Mouse (Mus musculus): ENCODE measurements at regions not wholly inside any gene's neighbourhood (a gene's known extent, or its start where the extent isn't known, plus 50 kb on each side); places are given as distances from the start of the nearest gene placed in this dataset.

DNA sequence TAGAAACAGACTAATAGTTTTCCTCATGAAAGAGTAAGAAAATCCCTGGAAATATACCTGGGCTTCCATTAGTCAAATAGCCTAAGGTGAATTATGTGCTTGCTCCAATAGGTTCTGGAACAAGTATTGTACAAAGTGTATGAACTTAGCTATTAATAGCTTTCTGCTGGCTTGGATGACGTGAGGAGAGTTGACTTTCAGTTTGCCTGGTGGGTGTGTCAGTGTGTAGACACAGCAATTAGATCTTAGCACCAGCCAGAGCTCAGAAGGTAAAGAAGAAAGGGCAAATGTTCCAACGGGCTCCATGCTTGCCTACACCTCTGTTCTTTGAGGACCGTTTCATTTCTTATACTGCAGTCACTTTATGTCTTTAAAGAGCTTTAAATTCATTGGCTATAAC, 654.8 kb upstream of the Mef2c start:
- ATAC-seq (replicated peaks; ENCODE audit: low read depth, poor library complexity, severe bottlenecking), result no peak

DNA sequence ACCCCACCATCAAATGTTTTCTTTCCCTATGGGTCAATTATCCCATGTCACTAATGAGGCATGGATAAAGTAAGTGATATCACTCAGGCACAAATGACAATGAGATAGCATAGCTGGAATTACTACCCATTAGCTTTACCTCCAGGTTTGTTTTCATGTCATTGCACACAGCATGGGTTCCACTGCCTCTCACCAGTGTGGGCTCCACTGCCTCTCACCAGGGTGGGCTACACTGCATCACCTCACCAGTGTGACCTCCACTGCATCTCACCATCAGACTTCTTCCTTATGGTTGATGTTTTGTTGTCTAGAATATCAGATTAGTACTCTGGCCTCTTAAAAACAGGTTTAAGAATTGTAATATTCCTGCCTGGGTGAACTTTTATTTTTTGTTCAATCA, 634.0 kb upstream of the Mef2c start:
- ATAC-seq (replicated peaks; ENCODE audit: low read depth, poor library complexity, severe bottlenecking), result no peak

DNA sequence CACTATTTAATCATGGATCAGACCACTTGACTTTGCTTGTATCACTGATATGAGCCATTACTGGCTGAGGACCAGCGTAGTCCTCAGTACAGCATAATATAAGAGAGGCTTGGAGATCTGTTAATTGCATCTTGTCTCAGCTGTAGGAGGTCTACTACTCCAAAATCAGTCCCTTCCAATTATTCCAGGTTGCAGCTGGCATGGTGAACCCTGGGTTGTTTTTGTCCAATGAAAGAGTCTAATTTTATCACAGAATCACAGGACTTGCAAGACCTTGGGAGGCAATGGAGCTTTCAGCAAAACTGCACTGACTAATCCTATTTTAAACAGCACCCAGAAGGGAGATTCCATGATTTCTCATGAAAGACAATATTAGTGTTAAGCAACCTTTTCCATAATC, 629.7 kb upstream of the Mef2c start:
- ATAC-seq (replicated peaks; ENCODE audit: low read depth, poor library complexity, severe bottlenecking), result no peak

DNA sequence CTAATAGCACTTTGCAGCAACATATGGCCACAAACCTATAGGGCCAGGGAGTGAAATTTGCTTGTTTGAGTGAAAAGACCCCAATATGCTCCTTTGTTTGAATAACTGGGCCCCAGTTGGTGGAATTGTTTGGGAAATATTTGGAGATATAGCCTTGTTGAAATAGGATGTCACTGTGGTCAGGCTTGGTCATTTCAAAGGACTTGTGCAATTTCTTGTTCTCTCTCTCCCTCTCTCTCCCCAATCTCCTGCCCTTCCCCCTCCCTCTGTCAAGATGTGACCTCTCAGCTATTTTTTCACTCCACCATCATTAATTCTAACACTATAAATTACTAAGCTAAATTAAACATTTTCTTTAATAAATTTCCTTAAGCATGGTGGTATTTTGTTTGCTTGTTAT, 620.5 kb upstream of the Mef2c start:
- ATAC-seq (replicated peaks; ENCODE audit: low read depth, poor library complexity, severe bottlenecking), result no peak

DNA sequence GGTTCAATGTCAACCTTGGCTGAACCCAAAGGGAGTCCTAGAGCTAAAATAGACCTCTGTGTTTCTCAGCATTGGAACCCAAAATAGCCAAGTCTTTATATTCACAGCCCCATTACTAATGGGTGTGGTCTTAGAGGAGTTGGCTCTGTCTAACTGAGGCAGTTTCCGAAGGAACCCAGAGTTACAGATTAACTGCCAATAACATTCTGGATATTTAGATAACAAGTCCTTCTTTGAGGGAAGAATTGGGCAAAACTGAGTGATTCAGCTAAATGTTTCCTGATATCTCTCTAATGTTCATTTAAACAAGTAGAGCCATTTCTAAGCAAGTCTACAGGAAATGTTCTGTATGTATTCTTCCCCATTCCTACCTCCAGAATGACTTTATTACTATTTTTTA, 615.1 kb upstream of the Mef2c start:
- ATAC-seq (replicated peaks; ENCODE audit: low read depth, poor library complexity, severe bottlenecking), result no peak

DNA sequence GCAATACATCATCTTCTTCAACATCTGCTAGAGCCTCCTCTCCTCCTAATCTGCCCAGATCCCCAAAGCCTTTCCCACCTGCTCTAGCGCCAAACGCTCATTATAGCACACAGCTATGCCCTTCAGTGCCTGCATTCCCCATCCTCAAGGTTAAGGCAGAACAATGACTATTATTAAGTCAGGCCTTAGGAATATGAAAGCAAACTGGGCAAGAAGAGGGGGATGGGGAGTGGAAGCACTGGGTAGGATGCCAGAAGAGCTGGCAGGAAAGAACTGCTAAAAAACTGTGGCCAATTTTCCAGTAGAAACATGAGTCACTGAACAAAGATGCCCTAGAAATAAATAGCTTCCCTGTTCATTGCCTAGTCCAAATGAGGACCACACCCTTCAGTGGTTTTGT, 611.1 kb upstream of the Mef2c start:
- no peak for ATAC-seq (replicated peaks; ENCODE audit: low read depth, poor library complexity, severe bottlenecking)

DNA sequence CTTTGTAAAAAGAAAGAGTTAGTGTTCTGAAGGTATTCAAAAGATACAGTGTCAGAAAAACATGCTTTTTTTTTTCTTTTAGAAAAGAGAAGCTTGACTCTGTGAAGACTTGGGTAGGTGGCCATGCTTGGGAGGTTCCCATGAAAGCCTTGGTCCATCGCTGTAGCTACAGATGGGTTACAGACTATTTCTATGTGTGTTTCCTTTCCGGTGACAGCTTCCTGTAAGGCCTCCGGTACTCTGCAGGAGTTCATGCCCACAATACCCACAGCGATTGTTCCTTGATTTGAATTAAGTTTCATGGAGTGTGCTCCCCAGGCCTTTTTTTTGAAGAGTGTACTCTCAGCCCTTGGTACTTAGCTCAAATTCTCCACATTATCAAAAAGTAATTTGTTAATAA, 604.1 kb upstream of the Mef2c start:
- ATAC-seq (replicated peaks; ENCODE audit: low read depth, poor library complexity, severe bottlenecking), result peak; percentile 92

DNA sequence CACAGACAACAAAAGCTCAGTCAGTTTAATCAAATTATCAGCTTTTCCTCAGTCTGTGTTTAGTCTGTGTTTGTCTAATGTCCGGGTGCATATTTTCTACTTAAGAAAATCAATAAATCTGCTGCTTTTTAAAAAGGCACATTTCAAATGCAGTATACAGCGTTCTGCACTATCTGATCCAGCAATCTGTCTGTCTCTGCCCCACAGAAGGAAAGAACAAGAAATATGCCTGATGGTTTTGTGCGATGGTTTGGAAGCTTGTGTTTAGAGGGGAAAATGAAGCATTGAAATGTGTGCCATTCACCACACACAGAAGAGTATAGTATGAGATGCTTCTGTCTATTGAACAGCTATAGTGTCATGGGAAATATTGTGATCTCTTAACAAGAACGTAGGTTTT, 601.7 kb upstream of the Mef2c start:
- ATAC-seq (replicated peaks; ENCODE audit: low read depth, poor library complexity, severe bottlenecking), result no peak

DNA sequence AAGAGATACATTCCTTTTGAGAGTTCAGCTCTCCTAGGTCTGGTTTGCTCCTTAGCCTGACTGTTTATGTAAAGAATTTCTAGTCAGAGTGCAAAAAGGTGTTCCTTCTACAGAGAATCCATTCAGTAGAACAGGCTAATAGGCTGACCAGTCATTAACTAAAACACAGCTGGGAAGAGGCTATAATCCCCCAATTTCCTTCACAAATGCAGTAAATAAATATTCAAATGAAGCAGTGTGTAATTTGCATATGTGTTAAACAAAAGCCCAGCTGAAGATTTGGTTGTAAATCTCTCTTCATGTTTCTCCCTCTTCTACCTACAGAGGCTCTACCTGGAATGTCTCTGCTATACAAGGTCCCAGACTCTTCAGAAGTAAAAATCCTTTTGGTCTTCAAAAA, 600.2 kb upstream of the Mef2c start:
- no peak for ATAC-seq (replicated peaks; ENCODE audit: low read depth, poor library complexity, severe bottlenecking)

DNA sequence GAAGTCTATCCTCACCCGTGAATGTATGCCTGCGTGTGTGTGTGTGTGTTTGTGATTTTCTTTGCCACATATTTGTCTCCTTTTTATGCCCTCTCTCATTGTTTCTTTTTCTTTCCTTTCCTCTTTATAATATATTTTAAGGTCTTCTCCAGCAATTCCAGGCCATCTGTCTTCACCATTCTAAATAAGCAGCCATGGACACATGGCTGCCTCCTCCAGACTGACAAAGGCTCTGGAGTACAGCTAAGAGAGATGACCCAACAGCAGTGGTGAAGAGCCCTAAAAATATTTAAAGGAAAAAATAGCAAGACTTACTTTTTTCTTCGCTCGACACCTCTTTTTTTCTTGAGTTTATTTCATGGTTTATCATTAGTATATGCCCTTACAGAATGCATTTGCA, 596.1 kb upstream of the Mef2c start:
- ATAC-seq (replicated peaks; ENCODE audit: low read depth, poor library complexity, severe bottlenecking), result no peak

DNA sequence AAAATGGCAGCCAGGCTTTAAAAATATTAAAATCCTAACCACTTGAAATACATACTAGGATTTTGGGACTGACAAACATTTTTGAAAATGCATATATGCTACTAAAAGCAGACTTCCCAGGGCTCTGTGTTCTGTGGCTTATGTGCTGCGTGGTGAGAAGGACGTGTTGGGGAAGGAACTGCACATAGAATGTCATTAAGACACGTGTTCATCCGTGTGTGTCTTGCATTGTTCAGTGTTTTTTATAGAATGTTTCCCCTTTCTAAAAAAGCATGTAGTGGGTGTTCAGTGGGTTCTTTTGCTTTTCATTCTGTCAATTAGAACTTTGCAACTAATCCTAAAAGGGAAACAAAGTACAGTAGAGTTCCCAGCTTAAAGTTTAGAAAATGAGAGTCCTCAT, 594.7 kb upstream of the Mef2c start:
- no peak for ATAC-seq (replicated peaks; ENCODE audit: low read depth, poor library complexity, severe bottlenecking)

DNA sequence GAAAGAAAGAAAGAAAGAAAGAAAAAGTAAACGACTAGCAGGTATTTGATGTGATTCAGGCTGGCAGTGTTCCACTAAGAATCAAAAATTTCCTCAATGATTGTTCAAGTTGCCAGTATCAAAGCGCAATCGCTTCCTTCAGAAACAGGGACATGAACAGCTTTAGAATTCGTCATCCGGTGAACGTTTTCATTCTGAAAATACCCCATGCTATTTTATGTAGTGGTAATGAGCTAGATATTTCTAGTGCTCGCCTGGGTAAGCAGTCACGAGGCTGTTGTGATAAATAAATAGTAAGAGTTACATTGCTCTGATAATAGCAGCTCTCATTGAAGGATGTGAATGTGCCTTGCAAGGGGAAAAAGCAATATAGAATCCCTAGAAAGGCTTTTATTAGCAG, 591.0 kb upstream of the Mef2c start:
- no peak for ATAC-seq (replicated peaks; ENCODE audit: low read depth, poor library complexity, severe bottlenecking)

DNA sequence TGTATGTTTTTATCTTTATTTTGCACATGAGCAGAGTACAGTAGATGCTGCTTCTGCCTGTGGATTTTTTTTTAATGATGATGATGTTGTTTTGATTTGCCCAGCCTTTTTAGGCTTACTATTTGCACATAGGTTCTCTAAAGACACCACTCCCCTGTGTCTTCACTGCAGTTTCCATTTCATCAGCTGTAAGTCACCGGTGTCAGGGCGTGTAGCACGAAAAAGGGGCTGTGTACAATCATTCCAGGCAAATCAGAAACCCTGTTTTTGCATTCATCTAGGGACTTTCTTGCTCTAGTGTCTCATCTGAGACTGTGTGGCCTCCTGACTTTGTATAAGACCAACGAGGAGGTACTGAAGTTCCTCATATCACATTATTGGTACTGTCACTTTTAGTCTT, 588.6 kb upstream of the Mef2c start:
- ATAC-seq (replicated peaks; ENCODE audit: low read depth, poor library complexity, severe bottlenecking), result no peak

DNA sequence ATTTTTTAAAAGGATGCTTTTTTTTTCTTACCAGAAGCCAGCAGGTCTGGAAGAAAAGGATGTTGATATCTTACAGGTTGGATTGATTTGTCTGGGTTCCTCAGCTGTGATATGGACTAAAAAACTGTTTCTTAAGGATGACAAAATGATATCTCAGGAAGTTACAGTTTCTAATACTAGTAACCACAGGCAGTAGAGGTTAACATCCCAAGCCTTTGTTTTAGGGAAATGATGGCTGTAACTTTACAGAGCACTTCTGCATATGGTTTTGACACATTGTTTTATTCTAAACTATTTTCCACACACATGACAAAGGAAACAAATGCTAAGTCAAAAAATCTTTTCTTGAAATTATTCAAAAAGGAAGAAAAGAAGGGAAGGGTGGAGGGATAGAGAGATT, 573.8 kb upstream of the Mef2c start:
- peak; percentile 56; the same call in 1 of the 2 replicates for ATAC-seq (replicated peaks; ENCODE audit: low read depth, poor library complexity, severe bottlenecking)

DNA sequence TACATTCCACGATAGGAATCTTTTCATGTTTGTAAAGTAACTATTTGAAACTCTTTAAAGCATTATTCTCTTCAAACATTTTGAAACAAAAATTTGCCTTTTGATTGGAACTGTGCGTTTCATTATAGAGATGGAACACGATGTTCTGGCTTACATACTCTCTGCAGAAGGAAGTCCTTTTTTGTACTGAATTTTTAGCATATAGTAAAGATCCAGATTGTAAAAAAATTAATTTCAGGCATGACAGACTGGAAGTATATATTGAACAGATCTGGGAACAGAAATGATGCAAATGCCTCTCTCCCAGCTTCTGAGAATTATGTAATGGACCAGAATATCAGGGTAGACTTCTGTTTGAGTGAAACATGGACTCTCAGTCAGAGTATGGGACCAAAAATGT, 566.0 kb upstream of the Mef2c start:
- ATAC-seq (replicated peaks; ENCODE audit: low read depth, poor library complexity, severe bottlenecking), result no peak

DNA sequence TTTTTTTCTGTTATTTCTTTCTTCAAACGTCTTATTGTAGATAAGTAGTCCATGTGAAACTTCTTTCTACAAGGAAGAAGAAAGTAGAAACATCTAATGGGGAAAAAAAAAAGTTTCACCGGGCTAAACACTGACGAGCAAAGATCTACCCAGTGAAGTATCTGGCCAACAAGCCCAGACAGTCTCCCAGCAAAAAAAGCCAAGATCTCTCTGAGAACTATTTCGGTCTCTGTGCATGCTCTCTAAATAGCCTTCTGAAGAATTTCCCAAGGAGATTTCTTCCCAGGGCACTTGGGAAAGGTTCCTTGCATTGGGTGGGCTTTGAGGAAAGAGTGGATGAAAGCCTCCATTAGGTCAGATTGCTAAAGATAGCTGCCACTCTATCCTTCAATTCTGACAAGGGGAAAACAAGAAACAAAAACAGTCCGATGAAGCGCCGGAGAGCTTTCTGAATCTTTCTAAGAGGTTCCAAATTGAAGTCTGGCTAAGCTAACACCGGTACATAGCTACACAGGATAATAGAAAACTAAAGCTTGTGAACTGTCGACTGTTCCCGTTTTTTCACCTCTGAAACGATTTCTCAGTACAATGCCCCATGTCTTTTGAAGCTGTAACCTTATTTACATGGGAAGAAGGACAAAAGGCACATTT, 561.0 kb upstream of the Mef2c start:
- no peak for ATAC-seq (replicated peaks; ENCODE audit: low read depth, poor library complexity, severe bottlenecking)

DNA sequence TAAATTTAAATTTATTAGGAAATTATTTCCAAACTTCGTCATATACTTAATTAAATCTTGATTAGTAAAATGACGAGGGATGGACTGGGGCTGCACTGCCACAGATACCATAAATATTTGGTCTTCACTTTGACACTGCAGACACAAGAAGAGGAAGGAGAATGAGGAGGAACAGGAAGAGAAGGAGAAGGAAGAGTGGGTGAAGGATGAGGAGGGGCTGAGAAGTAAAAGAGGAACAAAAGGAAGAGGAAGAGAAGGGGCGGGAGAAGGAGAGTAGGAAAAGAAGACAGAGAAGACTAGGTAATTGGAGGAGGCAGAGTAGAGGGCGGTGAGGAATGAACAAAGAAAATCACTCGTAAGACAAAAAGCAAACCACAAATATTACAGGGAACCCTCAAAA, 556.9 kb upstream of the Mef2c start:
- peak; percentile 45; the same call in 1 of the 2 replicates for ATAC-seq (replicated peaks; ENCODE audit: low read depth, poor library complexity, severe bottlenecking)

DNA sequence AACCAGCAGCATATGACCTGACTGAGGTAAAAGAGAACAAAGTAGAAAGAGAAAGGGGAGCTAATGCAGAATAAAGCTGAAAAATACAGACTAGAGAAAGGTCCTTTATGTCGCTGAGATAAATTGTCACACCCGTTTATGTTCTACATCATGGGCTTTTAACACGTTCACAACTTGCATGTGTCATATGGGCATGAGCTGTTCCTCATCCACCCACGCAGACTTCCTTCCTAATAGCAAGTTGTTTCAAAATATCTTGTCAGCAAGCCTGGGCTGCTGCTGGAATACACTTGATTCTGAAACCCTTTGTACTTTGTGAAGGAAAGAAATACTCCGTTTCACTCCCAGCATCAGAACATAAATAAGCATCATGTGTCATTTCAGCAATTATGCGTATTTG, 554.3 kb upstream of the Mef2c start:
- ATAC-seq (replicated peaks; ENCODE audit: low read depth, poor library complexity, severe bottlenecking), result peak; percentile 50; the same call in 1 of the 2 replicates

DNA sequence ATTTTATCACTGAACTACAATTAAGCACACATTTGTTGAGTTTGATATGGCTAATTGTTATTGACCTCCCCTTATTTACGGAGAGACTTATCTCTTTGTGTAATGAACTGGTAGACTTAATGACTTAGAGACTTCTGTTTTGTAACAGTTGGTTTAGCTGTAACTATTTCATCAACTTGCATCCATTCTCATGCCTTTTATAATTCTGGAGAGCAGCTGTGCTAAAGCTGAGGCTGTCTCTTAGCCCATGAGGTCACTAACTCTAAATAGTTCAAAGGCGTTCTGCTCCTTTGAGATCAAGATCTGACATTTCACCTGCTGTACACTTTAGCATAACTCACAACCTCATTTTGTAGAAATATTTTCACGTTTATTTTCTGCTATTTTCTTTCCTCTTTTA, 541.5 kb upstream of the Mef2c start:
- no peak for ATAC-seq (replicated peaks; ENCODE audit: low read depth, poor library complexity, severe bottlenecking)

DNA sequence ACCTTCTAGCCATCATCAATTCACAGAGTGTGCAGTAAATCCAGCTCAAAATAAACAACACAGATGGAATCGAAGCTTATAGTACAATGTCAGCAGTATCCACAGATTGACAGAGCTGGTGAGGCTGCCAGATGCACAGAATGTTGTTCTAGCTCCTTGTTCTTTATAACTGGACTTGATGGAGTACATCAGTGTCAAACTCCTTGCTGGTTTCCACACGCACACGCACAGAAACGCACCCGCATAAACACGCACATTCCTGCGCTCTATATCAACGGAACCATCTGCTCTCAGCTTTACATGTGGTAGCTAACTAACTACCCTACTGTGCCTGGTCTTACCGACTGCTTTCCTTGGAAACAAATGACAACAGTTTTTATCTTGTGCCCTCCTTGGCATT, 532.1 kb upstream of the Mef2c start:
- no peak for ATAC-seq (replicated peaks; ENCODE audit: low read depth, poor library complexity, severe bottlenecking)

DNA sequence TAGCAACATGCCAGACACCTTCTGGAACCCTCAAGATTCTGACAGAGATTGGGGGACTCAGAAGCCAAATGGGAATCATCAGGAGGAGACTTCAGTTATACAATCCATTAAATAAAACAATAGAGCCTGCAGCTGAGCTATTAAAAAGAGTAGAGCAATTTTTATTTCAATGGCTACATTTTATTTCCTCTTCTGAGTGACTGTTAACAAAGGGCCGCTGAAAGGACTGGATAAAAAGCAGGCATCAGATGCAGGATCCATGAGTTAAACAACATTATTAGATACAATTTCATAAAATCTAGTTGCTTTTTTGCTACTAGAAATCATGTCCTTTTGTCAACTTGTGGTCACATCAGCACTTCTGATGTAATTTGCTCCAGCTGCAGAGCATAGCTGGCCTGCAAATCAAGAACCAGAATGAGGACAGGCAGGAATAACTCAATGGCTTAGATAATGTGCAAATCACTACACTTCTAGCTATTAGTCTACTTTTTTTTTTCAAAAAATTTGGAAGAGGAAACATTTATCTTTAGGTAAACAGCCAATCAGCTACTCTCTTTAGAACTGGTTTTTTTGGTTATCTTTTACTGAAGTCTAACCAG, 529.5 kb upstream of the Mef2c start:
- no peak for ATAC-seq (replicated peaks; ENCODE audit: low read depth, poor library complexity, severe bottlenecking)

DNA sequence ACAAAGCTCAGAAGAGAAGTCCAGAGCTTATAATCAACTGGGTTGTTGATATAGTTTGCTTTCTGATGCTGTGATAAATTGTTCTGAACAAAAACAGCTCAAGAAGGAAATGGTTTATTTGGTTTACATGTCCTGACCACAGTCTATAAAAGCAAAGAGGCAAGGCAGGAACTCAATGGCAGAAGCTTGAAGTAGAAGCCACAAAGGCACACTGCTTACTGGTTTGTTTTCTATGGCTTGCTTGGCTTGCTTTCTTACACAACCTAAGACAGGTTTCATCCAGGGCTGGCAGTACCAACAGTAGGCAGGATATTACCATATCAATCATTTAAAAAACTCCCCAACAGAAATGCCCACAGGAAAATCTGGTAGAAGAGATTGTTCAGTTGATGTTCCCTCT, 502.7 kb upstream of the Mef2c start:
- peak; percentile 68 for ATAC-seq (replicated peaks; ENCODE audit: low read depth, poor library complexity, severe bottlenecking)

All from common myeloid progenitor, adult 5-6 weeks (primary cell).